Mouse (Mus musculus) forebrain, embryonic 11.5 days (tissue): Measurements from ENCODE around the gene Sash1. TPM values are rescaled to one million over a fixed set of nuclear protein-coding genes. Genes with fewer than 3 reads are reported as not detected.
A peak's percentile ranks its signal among the peaks of the same experiment; 100 is the strongest.

Experiments used
- ATAC-seq: fragments of 200-750 bp; cut with Nextera tagmentation; replicated peaks from 2 replicates; pipeline ENCODE4 v1.8.0; 2017; ENCODE audit warnings: moderate TSS enrichment; ENCODE audit not compliant: low FRiP score
- DNase-seq: peaks from one replicate; pipeline ENCODE4 v3.0.0-alpha.2; 2017; ENCODE audit warnings: low spot score
- H3K27ac ChIP-seq: fragments of 300-500 bp; sonication (generic); 2 replicates; pipeline ENCODE4 v1.5.1; 2014; ENCODE audit warnings: low read depth, low read length
- H3K27me3 ChIP-seq: fragments of 300-500 bp; sonication (generic); 2 replicates; pipeline ENCODE4 v1.6.1; 2014; ENCODE audit warnings: mild to moderate bottlenecking, low read length, mixed read lengths; ENCODE audit not compliant: control insufficient read depth, insufficient read depth
- H3K36me3 ChIP-seq: fragments of 300-500 bp; sonication (generic); 2 replicates; pipeline ENCODE4 v1.6.1; 2014; ENCODE audit warnings: mild to moderate bottlenecking, low read length, moderate library complexity, mixed read lengths; ENCODE audit not compliant: control insufficient read depth, insufficient read depth
- H3K4me1 ChIP-seq: fragments of 300-500 bp; sonication (generic); replicated peaks from 2 replicates; pipeline ENCODE4 v1.6.1; 2014; ENCODE audit warnings: low read length, mixed read lengths; ENCODE audit not compliant: control insufficient read depth, insufficient read depth
- H3K4me2 ChIP-seq: fragments of 300-500 bp; sonication (generic); 2 replicates; pipeline ENCODE4 v1.6.1; 2014; ENCODE audit warnings: low read depth, mild to moderate bottlenecking, low read length, moderate library complexity, mixed read lengths; ENCODE audit not compliant: severe bottlenecking
- H3K4me3 ChIP-seq: fragments of 300-500 bp; sonication (generic); 2 replicates; pipeline ENCODE4 v1.5.1; 2014; ENCODE audit warnings: low read depth, low read length
- H3K9ac ChIP-seq: fragments of 300-500 bp; sonication (generic); 2 replicates; pipeline ENCODE4 v1.6.1; 2014; ENCODE audit warnings: low read length
- H3K9me3 ChIP-seq: fragments of 300-500 bp; sonication (generic); 2 replicates; pipeline ENCODE4 v1.6.1; 2016; ENCODE audit warnings: low read length, mixed read lengths; ENCODE audit not compliant: control insufficient read depth
- WGBS: fragments of 180-500 bp; shearing (Covaris S2); extraction: QIAGEN DNeasy Blood & Tissue Kit; methylation state at CpG from one replicate; pipeline ENCODE4 v1.1.7; 2014; 5-methylcytosine and 5-hydroxymethylcytosine counted together
- polyA plus RNA-seq: library from polyadenylated mRNA; unstranded; fragments of >200 nt; fragmentation: Nextera tagmentation; extraction: Ambion mirVana; gene quantifications from 2 replicates; pipeline ENCODE4 v1.2.1, GENCODE M21; 2014

The Sash1 gene
- polyA plus RNA-seq, 1 experiment from 2014 or later: 2.2 TPM

- no peaks in the 10 kb centered on the region for H3K27me3 ChIP-seq
- 27% methylated on average over 4 of the region's 4 CpGs for WGBS
- H3K4me3 ChIP-seq: no peak overlapping the region
- no peak overlapping the region for H3K9ac ChIP-seq
- ATAC-seq (no peak; the same call in 1 of the 2 replicates), DNase-seq (no peak)
- no peak overlapping the region for H3K27ac ChIP-seq
- peaks cover 17% of the 10 kb centered on the region; the same call in 1 of the 2 replicates for H3K4me1 ChIP-seq
- H3K4me2 ChIP-seq: no peak overlapping the region
- H3K9me3 ChIP-seq: no peaks in the 10 kb centered on the region
- no peaks in the 10 kb centered on the region for H3K36me3 ChIP-seq
These were observed 125.3 kb downstream of the Sash1 start for GRCm38 (mm10) chr10:8760598-8760997.

- DNase-seq (no peak), ATAC-seq (no peak)
- Histone ChIP-seq H3K4me1 (peaks cover 17% of the 10 kb centered on the region; the same call in 1 of the 2 replicates), H3K4me3 (no peak overlapping the region), H3K36me3 (no peaks in the 10 kb centered on the region), H3K4me2 (no peak overlapping the region), H3K9ac (no peak overlapping the region), H3K27me3 (no peaks in the 10 kb centered on the region), H3K27ac (no peak overlapping the region), H3K9me3 (no peaks in the 10 kb centered on the region)
- WGBS: 89% methylated on average over 7 of the region's 7 CpGs
These were observed 126.6 kb downstream of the Sash1 start for GRCm38 (mm10) chr10:8759228-8759627.

DNA sequence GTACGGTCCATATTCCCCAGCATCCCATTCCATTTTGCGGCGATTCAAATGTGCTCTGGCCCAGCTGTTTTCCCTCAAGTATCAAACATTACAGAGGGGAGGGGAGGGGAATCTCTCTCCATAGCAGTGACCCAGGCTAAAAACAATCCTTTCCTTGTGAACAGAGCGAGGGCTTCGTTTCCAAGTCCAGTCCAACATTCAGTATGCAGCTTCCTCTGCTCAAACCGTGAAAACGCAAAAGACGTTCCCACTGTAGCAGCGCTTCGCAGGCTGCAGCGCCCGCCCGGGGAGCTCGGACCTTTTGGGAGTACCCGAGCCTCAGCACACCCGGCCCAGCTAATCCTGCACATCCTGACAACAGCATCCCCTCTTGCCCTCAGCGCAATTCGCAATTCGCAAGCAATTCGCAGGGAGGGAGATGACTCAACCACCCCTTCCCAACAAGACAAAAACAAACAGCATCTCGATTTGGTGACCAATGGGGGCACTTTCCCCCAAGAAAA is 128.4 kb downstream of the Sash1 start:
- DNase-seq (peak; percentile 57), ATAC-seq (no peak)
- 11% methylated on average over 21 of the region's 21 CpGs for WGBS
- no peaks in the 10 kb centered on the region for H3K27me3 ChIP-seq
- no peaks in the 10 kb centered on the region for H3K9me3 ChIP-seq
- no peaks in the 10 kb centered on the region for H3K36me3 ChIP-seq
- H3K4me2 ChIP-seq: peak overlapping the region; percentile 33; the same call in 1 of the 2 replicates
- peak overlapping the region; percentile 37; the same call in 1 of the 2 replicates for H3K9ac ChIP-seq
- H3K4me1 ChIP-seq: peaks cover 13% of the 10 kb centered on the region; the same call in 1 of the 2 replicates
- H3K27ac ChIP-seq: no peak overlapping the region
- H3K4me3 ChIP-seq: no peak overlapping the region

DNA sequence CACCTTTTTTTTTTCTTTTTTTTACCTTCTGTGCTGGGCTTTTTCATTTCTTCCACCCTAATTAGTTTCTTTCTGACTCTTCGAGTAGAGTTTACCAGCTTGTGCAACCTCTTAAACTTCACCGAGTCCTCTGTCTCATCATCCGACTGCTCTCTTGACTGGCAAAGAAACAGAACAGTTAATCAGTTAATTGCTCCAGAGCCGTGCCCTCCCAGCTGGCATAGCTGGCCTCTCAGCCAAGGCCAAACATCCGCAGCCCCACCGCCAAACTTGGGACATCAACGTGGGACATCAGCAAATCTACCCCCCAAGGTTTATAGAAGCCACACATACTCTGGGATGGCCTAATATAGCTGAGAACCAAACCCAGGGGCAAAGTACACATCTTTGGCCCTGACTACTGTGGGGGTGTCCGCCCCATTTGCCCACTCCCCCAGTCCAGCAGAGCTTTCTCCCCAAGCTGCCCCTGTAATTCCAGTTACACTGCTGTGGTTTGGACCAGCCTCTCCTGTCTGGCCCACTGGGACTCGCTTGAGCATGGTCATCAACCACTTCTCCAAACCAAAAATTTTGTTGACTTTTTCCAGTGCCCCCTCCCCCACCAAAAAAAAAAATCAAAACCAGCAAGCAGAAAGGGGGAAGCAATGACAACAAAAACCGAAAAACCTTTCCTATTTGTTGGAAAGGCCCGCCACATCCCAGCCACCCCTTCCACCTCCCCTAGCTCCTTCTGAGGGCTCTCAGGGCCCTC is 129.1 kb downstream of the Sash1 start:
- WGBS: 58% methylated on average over 11 of the region's 11 CpGs
- no peak overlapping the region for H3K4me2 ChIP-seq

DNA sequence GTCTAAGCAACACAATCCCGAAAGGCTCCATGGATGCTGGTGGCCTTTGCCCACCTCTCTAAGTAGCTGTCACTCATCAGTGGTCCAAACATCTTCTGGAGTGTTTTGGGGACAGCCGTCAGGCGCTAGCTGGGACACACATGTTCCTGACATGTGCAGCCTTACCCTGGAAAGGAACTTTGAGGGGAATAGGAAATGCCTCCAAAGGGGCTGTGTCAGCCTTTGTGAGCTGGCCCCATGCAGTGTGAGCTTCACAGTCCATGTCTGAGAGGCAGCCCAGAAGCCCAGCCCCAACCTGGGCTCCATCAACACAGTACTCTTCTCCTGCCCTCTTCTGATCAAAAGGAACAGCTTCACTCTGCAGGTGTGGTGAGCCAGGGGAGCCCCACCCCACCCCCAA is 132.5 kb downstream of the Sash1 start:
- H3K9me3 ChIP-seq: no peaks in the 10 kb centered on the region
- H3K9ac ChIP-seq: no peak overlapping the region
- ATAC-seq (no peak), DNase-seq (peak; percentile 27)
- no peak overlapping the region for H3K27ac ChIP-seq
- H3K4me2 ChIP-seq: no peak overlapping the region
- peaks cover 4% of the 10 kb centered on the region; the same call in 1 of the 2 replicates for H3K4me1 ChIP-seq
- 91% methylated on average over 3 of the region's 3 CpGs for WGBS
- no peak overlapping the region for H3K4me3 ChIP-seq
- H3K36me3 ChIP-seq: no peaks in the 10 kb centered on the region
- H3K27me3 ChIP-seq: no peaks in the 10 kb centered on the region

More for the DNA sequence above, 129.1 kb downstream of the Sash1 start:
- DNase-seq (no peak), ATAC-seq (no peak)
- H3K27ac ChIP-seq: no peak overlapping the region
- H3K9ac ChIP-seq: no peak overlapping the region
- peaks cover 8% of the 10 kb centered on the region; the same call in 1 of the 2 replicates for H3K4me1 ChIP-seq
- H3K9me3 ChIP-seq: no peaks in the 10 kb centered on the region
- H3K27me3 ChIP-seq: no peaks in the 10 kb centered on the region
- no peaks in the 10 kb centered on the region for H3K36me3 ChIP-seq
- H3K4me3 ChIP-seq: no peak overlapping the region

- Histone ChIP-seq H3K9me3 (no peaks in the 10 kb centered on the region), H3K27ac (no peak overlapping the region), H3K9ac (no peak overlapping the region), H3K27me3 (no peaks in the 10 kb centered on the region), H3K4me1 (peaks cover 7% of the 10 kb centered on the region; the same call in 1 of the 2 replicates), H3K36me3 (no peaks in the 10 kb centered on the region), H3K4me2 (no peak overlapping the region), H3K4me3 (no peak overlapping the region)
- ATAC-seq (no peak), DNase-seq (peak; percentile 42)
- 80% methylated on average over 7 of the region's 7 CpGs for WGBS
These were observed 133.4 kb downstream of the Sash1 start for GRCm38 (mm10) chr10:8752436-8752835.

GRCm38 (mm10) chr10:8749537-8749936 is 136.3 kb downstream of the Sash1 start:
- Histone ChIP-seq H3K4me3 (no peak overlapping the region), H3K4me2 (no peak overlapping the region), H3K9ac (no peak overlapping the region), H3K4me1 (peaks cover 3% of the 10 kb centered on the region; the same call in 1 of the 2 replicates), H3K27me3 (no peaks in the 10 kb centered on the region), H3K36me3 (no peaks in the 10 kb centered on the region), H3K9me3 (no peaks in the 10 kb centered on the region), H3K27ac (no peak overlapping the region)
- DNase-seq (peak; percentile 50), ATAC-seq (no peak)
- WGBS: 44% methylated on average over 11 of the region's 11 CpGs

GRCm38 (mm10) chr10:8747450-8748212 is 138.2 kb downstream of the Sash1 start:
- H3K4me3 ChIP-seq: no peak overlapping the region
- no peaks in the 10 kb centered on the region for H3K9me3 ChIP-seq
- H3K9ac ChIP-seq: no peak overlapping the region
- H3K4me2 ChIP-seq: no peak overlapping the region
- H3K27me3 ChIP-seq: no peaks in the 10 kb centered on the region
- 75% methylated on average over 21 of the region's 21 CpGs for WGBS
- peaks cover 3% of the 10 kb centered on the region; the same call in 1 of the 2 replicates for H3K4me1 ChIP-seq
- H3K27ac ChIP-seq: no peak overlapping the region
- ATAC-seq (0 out of 2 replicates have a peak, but pooled peaks have one; percentile 55), DNase-seq (peak; percentile 30)
- H3K36me3 ChIP-seq: no peaks in the 10 kb centered on the region
